Mouse (Mus musculus): Measurements from ENCODE around the gene Prok1.

Prok1 gene

DNA sequence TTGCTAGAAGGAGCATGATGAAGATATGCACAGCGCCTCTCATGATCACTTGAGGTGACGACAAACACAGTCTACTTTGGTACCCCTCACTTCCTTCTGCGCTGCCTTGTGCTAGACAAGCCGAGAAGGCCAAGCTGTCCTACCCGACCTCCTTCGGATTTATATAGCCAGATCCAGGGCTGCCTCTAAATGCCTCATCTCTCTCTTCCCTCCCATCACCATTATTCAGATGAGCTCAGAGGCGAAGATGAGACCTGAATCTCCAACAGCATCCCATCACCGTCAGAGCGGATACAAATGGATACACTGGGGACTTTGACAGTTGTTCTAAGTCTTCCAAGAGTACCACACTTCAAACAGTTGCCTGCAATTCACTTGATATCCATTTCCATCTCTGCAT lies at the start of gene Prok1:
TSS of gene Prok1 (minus strand) at position 101 of the 400 bp plus-strand sequence.
- in situ Hi-C loops (cut with MboI, MseI), result loop anchor here (25.0 kb wide), 1 partner anchor 648 kb away; the partner anchor contains the start of genes Eps8l3 and Gstm5

GRCm38 (mm10) chr3:107287346-107287745 lies 47.8 kb upstream of the Prok1 start:
- in situ Hi-C loops (cut with MboI, MseI), result loop anchor here (10.0 kb wide), 1 partner anchor 1253 kb away; the partner anchor contains the start of gene Chil5

GRCm38 (mm10) chr3:107286123-107286522 lies 46.6 kb upstream of the Prok1 start:
- in situ Hi-C loops (cut with MboI, MseI), result loop anchor here (10.0 kb wide), 1 partner anchor 1251 kb away; the partner anchor contains the start of gene Chil5

DNA sequence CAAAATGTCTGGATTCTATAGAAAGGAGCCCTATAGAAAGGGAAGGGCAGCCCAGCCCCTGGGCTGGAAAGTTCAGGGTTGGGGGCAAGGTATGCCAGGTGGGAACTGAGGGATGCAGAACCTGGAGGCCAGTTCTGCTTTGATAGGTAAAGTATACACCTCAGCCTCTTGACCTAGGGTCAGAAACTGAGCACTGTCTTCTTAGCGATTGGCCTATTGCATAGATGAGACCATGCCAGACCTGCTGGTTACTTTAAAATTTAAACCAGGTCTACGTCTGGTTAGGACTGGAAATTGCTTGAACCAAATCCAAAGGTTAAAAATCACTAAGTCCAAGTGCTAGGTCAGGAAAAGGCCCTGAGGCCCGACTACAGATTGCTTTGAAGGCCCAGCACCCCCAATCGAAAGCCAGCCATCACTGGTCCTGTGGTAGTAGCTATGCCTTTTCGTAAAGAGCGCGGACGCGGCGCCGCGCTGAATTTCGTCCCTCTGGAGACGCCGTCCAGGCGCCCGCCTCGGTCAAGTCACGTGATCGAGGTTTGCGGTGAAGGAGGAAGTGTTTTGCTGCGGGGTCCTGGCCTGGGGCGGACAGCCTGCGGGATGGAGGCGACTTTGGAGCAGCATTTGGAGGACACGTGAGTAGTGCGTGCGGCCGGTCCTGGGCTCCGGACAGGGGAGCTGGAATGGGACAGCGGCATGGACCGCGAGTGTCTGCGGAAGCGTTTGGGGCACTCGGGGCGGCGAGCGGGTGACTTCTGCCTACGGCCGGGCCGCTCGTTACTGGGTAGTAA lies 39.2 kb upstream of the Prok1 start, which contains the start of gene Lamtor5:
TSS of gene Lamtor5 (plus strand) at position 380 of the 791 bp plus-strand sequence.
- in situ Hi-C loops (cut with MboI, MseI), result no loop called here

GRCm38 (mm10) chr3:107276626-107277025 lies 37.1 kb upstream of the Prok1 start:
- in situ Hi-C loops (cut with MboI, MseI), result no loop called here

DNA sequence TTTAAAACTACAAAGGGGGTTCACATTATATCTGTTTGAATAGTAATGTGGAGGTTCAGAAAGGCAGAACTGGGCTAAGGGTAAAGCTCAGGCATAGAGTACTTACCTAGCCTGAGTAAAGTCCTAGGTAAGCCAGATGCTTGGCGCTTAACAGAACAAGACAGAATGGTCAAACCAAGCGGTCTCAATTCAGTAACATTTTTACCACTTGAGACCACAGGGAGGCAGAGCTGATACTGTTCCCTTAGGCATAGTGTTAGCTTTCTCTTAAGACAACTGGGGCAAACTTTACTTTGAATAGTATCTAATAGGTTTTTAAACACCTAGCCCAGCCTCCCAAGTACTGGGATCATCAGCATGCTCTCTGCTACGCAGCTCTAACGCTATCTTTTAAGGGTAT lies 36.5 kb upstream of the Prok1 start:
- in situ Hi-C loops (cut with MboI, MseI), result no loop called here

DNA sequence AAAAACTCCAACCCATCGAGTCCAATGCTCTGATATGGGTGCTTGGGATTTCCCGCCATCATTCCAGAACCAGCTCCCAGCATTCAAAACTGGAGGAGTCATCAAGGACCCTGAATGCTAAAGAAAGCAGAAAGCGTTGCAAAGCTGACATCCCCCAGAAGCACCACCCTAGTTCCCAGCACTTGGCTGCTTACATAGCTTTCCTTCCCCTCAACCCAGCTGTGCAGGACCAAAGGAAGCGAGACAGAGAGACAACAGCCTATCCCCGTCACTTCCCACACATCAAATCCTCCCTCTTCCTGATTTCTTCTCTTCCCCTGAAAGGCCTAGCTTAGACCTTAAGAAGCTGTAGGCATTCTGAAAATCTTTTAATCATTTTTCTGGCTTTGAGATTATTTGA lies 35.8 kb upstream of the Prok1 start:
- in situ Hi-C loops (cut with MboI, MseI), result no loop called here

DNA sequence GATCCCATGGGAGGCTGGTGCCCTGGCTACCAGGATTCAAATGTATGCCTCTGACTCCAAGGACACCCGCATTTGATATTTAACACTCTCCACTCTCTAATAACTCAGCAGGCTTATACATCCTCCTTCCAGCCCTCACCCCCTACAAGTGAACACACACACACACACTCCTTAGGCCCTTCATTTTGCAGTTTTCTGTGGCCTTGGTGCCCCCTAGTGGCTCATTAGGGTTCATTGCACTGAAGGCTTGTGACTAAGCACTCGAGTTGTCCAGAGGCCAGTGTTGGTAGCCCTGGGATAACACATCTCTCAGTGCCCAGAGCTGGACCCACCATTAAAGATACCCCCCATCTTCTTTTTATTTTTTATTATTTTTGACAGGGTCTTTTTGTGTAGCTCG lies 34.3 kb upstream of the Prok1 start:
- in situ Hi-C loops (cut with MboI, MseI), result loop anchor here (5.0 kb wide), 1 partner anchor 177 kb away; no protein-coding TSS in a partner anchor

- in situ Hi-C loops (cut with MboI, MseI), result loop anchor here (5.0 kb wide), 1 partner anchor 175 kb away; no protein-coding TSS in a partner anchor
Measured at GRCm38 (mm10) chr3:107272433-107272832, 32.9 kb upstream of the Prok1 start.

DNA sequence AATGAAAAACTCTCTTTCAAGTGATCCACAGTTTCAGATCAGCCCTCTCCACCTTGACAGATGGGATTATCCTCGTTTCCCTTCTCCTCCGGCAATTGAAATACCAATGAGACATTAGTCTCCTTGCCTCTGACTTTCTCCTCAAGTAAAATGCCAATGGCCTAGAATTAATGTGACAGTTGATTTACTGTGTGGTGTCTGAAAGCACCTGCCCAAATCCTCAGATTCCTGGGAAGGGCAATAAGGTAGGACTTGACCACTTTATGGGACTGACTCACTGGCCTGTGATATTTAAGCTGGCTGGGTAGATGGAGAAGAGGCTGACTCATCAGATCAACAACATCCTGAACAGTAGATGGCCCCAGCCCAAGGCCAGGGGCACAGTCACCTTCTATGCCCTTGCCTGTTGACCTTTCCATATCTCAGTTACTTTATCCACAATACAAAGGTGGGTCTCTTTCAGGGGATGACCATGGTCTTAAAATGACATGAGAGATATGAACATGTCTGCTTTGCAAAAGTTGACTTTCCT lies 27.4 kb upstream of the Prok1 start:
- in situ Hi-C loops (cut with MboI, MseI), result no loop called here

- in situ Hi-C loops (cut with MboI, MseI), result no loop called here
Measured at GRCm38 (mm10) chr3:107261851-107262165, 22.3 kb upstream of the Prok1 start.

DNA sequence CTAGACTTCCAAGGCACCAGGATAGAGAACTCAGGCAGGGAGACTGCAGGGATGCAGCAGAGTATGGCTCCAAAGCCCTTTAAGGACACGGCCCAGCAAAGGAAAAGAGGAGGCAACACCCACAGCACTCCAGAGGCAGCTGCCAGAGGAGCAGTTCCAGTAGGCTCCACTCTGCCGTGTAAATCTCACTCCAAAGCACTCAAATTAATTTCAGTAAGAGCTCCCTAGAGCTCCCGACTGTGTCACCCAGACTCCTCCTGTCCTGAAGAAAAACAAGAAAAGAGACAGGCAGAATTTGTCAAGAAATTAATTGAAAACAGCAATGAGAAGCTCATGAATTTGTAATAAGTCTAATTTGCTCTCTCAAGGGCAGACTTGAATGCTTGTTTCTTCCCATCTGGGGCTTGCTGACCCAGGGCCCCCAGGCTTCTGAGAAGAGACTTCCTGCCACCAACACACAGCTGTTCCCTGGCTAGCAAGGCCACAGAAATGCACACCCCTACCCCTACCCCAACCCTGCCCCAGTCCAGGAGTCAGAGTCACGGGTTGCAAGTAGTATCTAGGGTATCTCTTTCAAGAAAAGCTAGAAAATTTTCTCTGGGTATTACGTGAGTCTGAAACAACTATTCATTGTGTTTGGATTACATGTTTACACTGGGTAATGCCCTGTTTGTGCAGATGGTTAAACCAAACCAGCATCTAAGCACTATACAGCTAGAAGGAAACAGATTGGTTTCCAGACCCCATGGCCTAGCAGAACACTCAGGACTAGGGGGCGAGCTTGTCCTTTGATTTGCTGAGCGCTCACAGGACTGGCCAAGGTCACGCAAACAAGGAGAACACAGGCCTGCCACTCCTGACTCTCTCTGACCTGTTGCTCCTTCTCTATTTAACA lies 21.7 kb upstream of the Prok1 start:
- in situ Hi-C loops (cut with MboI, MseI), result no loop called here

- in situ Hi-C loops (cut with MboI, MseI), result no loop called here
Measured at GRCm38 (mm10) chr3:107257924-107258323, 18.4 kb upstream of the Prok1 start.

DNA sequence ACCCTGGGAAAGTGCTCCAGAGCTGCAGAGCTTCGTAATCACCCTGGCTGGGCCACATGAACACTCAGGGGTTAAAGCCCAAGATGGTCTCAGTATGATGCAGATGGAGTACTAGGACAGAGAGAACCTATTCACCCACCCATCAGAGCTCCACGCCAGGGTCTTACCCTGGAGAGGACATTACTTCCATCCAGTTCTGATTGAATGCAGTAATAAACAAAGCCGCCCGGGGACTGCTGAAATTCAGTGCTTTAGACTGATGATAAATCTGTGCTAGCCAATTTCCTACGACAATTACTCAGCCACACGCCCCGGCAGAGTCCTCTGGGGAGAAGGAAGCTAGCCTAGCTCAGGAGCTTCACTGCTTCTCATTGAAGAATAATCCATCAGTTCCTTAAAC lies 17.2 kb upstream of the Prok1 start:
- in situ Hi-C loops (cut with MboI, MseI), result no loop called here

DNA sequence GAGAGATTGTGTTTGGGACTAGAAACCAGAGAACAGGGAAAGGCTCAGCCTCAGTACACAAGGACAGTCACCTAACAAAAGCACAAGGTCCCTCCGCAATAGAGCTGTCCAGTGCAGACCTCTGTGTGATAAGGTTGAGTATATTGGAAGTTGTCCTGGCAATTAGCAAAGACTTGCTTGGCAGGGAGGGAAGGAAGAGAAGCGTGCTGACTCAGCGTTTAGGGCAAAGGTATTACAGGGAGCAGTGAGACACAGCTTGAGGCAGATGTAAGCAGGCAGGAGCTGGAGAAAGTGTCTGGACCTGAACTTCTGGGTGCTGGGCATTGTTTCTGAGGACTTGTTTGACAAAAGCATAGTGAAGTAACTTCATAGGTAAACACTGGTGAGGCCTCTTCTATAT lies 16.5 kb upstream of the Prok1 start:
- in situ Hi-C loops (cut with MboI, MseI), result no loop called here

DNA sequence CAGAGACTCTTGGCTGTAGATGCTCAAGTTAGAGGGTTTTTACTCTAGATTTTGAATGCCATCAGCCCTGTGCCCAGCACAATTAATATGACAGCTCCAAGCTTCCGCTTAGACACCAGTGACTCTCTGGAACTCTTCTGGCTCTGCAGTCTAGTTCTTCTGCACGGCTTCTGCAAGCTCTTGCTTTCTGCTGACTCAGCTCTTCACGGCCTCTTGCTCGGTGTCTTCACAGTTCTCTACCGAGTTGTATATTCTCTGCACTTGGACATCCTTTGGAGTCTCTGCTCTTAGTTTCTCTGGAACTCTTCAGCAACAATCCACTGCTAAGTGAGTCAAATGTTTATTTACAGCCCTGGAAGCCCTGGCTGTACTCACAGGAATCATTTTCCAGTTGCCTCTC lies 14.4 kb upstream of the Prok1 start:
- in situ Hi-C loops (cut with MboI, MseI), result no loop called here

DNA sequence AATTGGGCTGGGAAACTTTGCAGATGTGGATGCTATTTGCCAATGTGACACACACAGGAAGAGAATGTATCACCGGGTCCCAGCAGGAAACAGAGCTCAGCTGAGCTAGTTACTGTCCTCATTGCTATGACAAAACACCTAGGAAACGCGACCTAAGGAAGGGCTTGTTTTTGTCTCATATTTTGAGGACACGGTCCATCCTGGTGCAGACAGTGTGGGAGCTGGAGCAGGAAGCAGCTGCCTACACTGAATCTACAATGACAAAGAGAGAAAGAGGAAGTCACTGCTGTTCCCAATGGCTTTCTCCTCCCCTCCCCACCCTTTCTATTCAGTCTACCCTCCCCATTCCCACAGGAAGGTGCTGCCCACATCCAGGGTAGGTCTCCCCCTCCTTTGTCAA lies 12.5 kb upstream of the Prok1 start:
- in situ Hi-C loops (cut with MboI, MseI), result no loop called here

- in situ Hi-C loops (cut with MboI, MseI), result no loop called here
Measured at GRCm38 (mm10) chr3:107250320-107250719, 10.8 kb upstream of the Prok1 start.

DNA sequence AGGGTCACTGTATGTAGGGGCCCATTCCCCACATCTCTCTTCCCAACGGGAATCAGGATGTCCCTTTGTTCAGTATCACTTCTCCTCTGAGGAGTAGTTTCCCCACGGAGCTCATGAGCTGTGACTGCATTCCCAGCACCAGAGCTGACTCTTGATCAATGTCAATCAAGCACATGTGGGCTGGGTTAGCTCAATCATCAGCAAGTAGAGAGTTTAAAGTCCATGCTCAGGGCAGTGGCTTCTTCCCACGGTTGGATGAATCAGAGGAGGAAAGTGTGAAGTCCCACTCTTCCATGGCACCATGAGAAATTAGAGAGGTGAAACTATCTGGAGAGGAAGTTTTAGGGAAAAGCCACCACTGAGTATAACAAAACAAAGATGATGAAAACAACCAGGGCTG lies 9.5 kb upstream of the Prok1 start:
- in situ Hi-C loops (cut with MboI, MseI), result loop anchor here (25.0 kb wide), 1 partner anchor 638 kb away; the partner anchor contains the start of genes Eps8l3 and Gstm5

GRCm38 (mm10) chr3:107246876-107247275 lies 7.4 kb upstream of the Prok1 start:
- in situ Hi-C loops (cut with MboI, MseI), result loop anchor here (25.0 kb wide), 1 partner anchor 640 kb away; the partner anchor contains the start of genes Eps8l3 and Gstm5

GRCm38 (mm10) chr3:107241389-107242094 lies 2.0 kb upstream of the Prok1 start:
- in situ Hi-C loops (cut with MboI, MseI), result loop anchor here (25.0 kb wide), 1 partner anchor 646 kb away; the partner anchor contains the start of genes Eps8l3 and Gstm5

Measured in T-helper 2 cell (primary cell).